Mouse (Mus musculus) liver, embryonic 13.5 days (tissue): Measurements from ENCODE around the gene Rsl24d1. TPM values are rescaled to one million over a fixed set of nuclear protein-coding genes. Genes with fewer than 3 reads are reported as not detected.
A peak's percentile ranks its signal among the peaks of the same experiment; 100 is the strongest.

ENCODE experiments used
- ATAC-seq: fragments of 200-750 bp; cut with Nextera tagmentation; 2 replicates; pipeline ENCODE4 v1.8.0; 2017; ENCODE audit warnings: low read depth, mild to moderate bottlenecking, moderate number of reproducible peaks, moderate library complexity
- DNase-seq: peaks from one replicate; pipeline ENCODE4 v3.0.0; 2022
- H3K27ac ChIP-seq: fragments of 300-500 bp; sonication (generic); 2 replicates; pipeline ENCODE4 v1.5.1; 2015; ENCODE audit warnings: moderate library complexity, mild to moderate bottlenecking, inconsistent platforms
- H3K27me3 ChIP-seq: fragments of 300-500 bp; sonication (generic); 2 replicates; pipeline ENCODE4 v1.6.1; 2015; ENCODE audit warnings: mild to moderate bottlenecking, inconsistent platforms
- H3K36me3 ChIP-seq: fragments of 300-500 bp; sonication (generic); 2 replicates; pipeline ENCODE4 v1.6.1; 2015; ENCODE audit warnings: mild to moderate bottlenecking, inconsistent platforms
- H3K4me1 ChIP-seq: fragments of 300-500 bp; sonication (generic); replicated peaks from 2 replicates; pipeline ENCODE4 v1.6.1; 2015; ENCODE audit warnings: inconsistent platforms
- H3K4me2 ChIP-seq: fragments of 300-500 bp; sonication (generic); 2 replicates; pipeline ENCODE4 v1.6.1; 2015; ENCODE audit warnings: inconsistent platforms, mild to moderate bottlenecking, moderate library complexity
- H3K4me3 ChIP-seq: fragments of 300-500 bp; sonication (generic); replicated peaks from 2 replicates; pipeline ENCODE4 v1.5.1; 2015; ENCODE audit warnings: mild to moderate bottlenecking, inconsistent platforms
- H3K9ac ChIP-seq: fragments of 300-500 bp; sonication (generic); 2 replicates; pipeline ENCODE4 v1.6.1; 2015; ENCODE audit warnings: mild to moderate bottlenecking, inconsistent platforms
- H3K9me3 ChIP-seq: fragments of 300-500 bp; sonication (generic); replicated peaks from 2 replicates; pipeline ENCODE4 v1.6.1; 2016; ENCODE audit warnings: inconsistent platforms
- WGBS: fragments of 180-500 bp; shearing (Covaris S2); methylation state at CpG from one replicate; pipeline ENCODE4 v1.1.7; 2015; ENCODE audit not compliant: insufficient replicate concordance; 5-methylcytosine and 5-hydroxymethylcytosine counted together
- polyA plus RNA-seq: library from polyadenylated mRNA; unstranded; fragments of >200 nt; fragmentation: Nextera tagmentation; extraction: Ambion mirVana; gene quantifications from 2 replicates; pipeline ENCODE4 v1.2.1, GENCODE M21; 2015

The Rsl24d1 gene
- polyA plus RNA-seq, 1 experiment from 2014 or later, result 78.9 TPM

GRCm38 (mm10) chr9:73130529-73130928, 17.3 kb downstream of the Rsl24d1 start:
- Histone ChIP-seq H3K4me1 (no peaks in the 10 kb centered on the region), H3K9ac (no peak overlapping the region), H3K27me3 (no peaks in the 10 kb centered on the region), H3K27ac (no peak overlapping the region), H3K36me3 (peaks cover 42% of the 10 kb centered on the region), H3K4me2 (no peak overlapping the region), H3K9me3 (no peaks in the 10 kb centered on the region), H3K4me3 (no peak overlapping the region)
- DNase-seq (no peak), ATAC-seq (no peak)
- 83% methylated on average over 4 of the region's 4 CpGs for WGBS

GRCm38 (mm10) chr9:73137341-73137886, 24.2 kb downstream of the Rsl24d1 start:
- no peak for ATAC-seq
- no peak for DNase-seq

DNA sequence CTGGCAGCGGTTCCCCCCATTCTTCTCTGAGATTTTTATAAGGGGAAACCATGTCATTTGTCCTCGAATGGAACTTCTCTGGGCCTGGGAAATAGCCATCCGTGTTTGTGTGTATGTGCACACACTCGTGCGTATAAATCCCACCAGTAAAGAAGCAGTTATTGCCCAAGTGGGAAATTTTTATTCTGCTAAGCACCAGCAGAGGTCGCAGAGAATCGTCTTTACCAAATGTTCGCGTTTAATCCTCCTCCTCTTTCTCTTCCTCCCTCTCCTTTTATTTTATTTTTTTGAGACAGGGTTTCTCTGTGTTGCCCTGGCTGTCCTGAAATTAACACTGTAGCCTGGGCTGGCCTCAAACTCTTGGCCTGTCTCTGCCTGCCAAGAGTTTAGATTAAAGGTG, 41.1 kb downstream of the Rsl24d1 start:
- Histone ChIP-seq H3K4me3 (no peak overlapping the region), H3K4me1 (no peaks in the 10 kb centered on the region), H3K36me3 (no peaks in the 10 kb centered on the region), H3K9ac (no peak overlapping the region), H3K27me3 (no peaks in the 10 kb centered on the region), H3K4me2 (no peak overlapping the region), H3K27ac (no peak overlapping the region), H3K9me3 (peaks cover 6% of the 10 kb centered on the region)
- WGBS, result 51% methylated on average over 9 of the region's 9 CpGs
- DNase-seq (no peak), ATAC-seq (no peak)

More at GRCm38 (mm10) chr9:73137341-73137886, 24.2 kb downstream of the Rsl24d1 start:
- H3K9me3 ChIP-seq, result no peaks in the 10 kb centered on the region
- H3K36me3 ChIP-seq, result no peaks in the 10 kb centered on the region
- H3K27me3 ChIP-seq, result no peaks in the 10 kb centered on the region
- H3K27ac ChIP-seq, result no peak overlapping the region
- no peak overlapping the region for H3K9ac ChIP-seq
- 56% methylated on average over 11 of the region's 11 CpGs for WGBS
- no peak overlapping the region for H3K4me2 ChIP-seq
- H3K4me3 ChIP-seq, result no peak overlapping the region
- no peaks in the 10 kb centered on the region for H3K4me1 ChIP-seq

DNA sequence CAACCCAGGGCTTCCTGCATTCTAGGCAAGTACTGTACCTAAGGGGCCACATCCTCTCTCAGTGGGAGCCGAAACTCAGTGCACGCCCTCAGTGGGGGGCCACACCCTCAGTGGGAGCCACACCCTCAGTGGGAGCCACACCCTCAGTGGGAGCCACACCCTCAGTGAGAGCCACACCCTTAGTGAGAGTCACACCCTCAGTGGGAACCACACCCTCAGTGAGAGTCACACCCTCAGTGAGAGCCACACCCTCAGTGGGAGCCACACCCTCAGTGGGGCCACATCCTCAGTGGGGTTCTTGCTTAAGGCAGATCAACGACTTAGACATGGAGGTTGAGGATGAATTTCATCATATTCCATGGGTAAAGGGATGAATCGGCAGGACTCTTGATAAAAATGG, 44.7 kb downstream of the Rsl24d1 start:
- DNase-seq (no peak), ATAC-seq (no peak)
- 60% methylated on average over 4 of the region's 4 CpGs for WGBS
- H3K27me3 ChIP-seq, result no peaks in the 10 kb centered on the region
- no peak overlapping the region for H3K9ac ChIP-seq
- peak overlapping the region; percentile 39 for H3K27ac ChIP-seq
- peaks cover 6% of the 10 kb centered on the region for H3K9me3 ChIP-seq
- H3K36me3 ChIP-seq, result no peaks in the 10 kb centered on the region
- H3K4me1 ChIP-seq, result no peaks in the 10 kb centered on the region
- H3K4me2 ChIP-seq, result no peak overlapping the region
- no peak overlapping the region for H3K4me3 ChIP-seq

DNA sequence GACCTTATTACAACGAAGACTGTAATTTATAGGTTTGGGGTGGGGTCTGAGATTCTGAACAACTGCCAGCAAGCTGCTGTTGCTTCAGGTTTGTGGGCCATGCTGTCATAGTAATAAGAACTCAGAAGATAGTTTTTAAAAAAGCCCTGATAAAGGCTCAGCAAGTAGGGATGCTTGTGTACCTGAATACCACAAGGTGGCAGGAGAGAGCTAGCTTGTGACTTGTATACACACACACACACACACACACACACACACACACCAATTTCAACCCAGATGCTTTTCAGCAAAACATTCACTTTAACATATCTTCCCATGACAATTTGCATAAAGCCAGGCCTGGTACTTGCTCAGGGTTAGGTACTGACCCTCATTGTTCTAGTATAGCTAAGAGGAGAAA, 46.0 kb downstream of the Rsl24d1 start:
- Histone ChIP-seq H3K27me3 (no peaks in the 10 kb centered on the region), H3K9ac (no peak overlapping the region), H3K36me3 (no peaks in the 10 kb centered on the region), H3K4me1 (no peaks in the 10 kb centered on the region), H3K27ac (no peak overlapping the region), H3K4me2 (no peak overlapping the region), H3K9me3 (peaks cover 6% of the 10 kb centered on the region), H3K4me3 (no peak overlapping the region)
- ATAC-seq (no peak), DNase-seq (no peak)
- WGBS, result 39% methylated on average over 1 of the region's 1 CpGs

GRCm38 (mm10) chr9:73162571-73163333, 49.5 kb downstream of the Rsl24d1 start:
- H3K9ac ChIP-seq, result no peak overlapping the region
- no peak for ATAC-seq
- peaks cover 5% of the 10 kb centered on the region for H3K9me3 ChIP-seq
- H3K4me3 ChIP-seq, result 0 out of 2 replicates have a peak overlapping the region, but pooled peaks have one; percentile 12
- peak; percentile 15 for DNase-seq
- no peak overlapping the region for H3K27ac ChIP-seq
- 18% methylated on average over 26 of the region's 26 CpGs for WGBS
- no peaks in the 10 kb centered on the region for H3K4me1 ChIP-seq
- H3K36me3 ChIP-seq, result no peaks in the 10 kb centered on the region
- H3K27me3 ChIP-seq, result no peaks in the 10 kb centered on the region
- H3K4me2 ChIP-seq, result peak overlapping the region; percentile 45

DNA sequence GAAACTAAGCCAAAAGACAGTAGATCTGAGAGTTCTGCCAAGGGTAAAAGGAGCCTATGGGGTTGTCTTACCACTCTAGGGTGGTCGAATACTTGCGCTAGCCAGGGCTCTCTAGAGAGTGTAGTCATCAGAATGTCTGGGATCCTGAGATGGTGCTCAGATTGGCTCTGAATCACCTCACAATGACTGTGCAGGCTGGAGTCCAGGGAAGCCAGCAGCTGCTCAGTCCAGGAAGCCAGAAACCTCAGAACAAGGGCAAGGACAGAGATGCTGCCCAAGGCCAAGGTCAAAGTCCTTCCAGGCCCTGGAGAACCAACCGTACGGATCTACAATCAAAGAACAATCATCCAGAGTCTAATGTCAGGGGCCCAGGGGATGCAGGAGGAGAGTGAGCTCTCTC, 52.4 kb downstream of the Rsl24d1 start:
- H3K27ac ChIP-seq, result no peak overlapping the region
- H3K27me3 ChIP-seq, result no peaks in the 10 kb centered on the region
- ATAC-seq (no peak), DNase-seq (no peak)
- no peak overlapping the region for H3K4me3 ChIP-seq
- H3K36me3 ChIP-seq, result no peaks in the 10 kb centered on the region
- H3K9ac ChIP-seq, result no peak overlapping the region
- H3K4me2 ChIP-seq, result no peak overlapping the region
- 68% methylated on average over 4 of the region's 4 CpGs for WGBS
- H3K4me1 ChIP-seq, result no peaks in the 10 kb centered on the region
- no peaks in the 10 kb centered on the region for H3K9me3 ChIP-seq

Other genes with a start within 250 kb of the Rsl24d1 start
- gene Pygo1, start 187.8 kb upstream of the Rsl24d1 start, polyA plus RNA-seq, result 0.12 and 0.14 TPM in 2 replicates
- 0.24 and 0.31 TPM in 2 replicates for gene Dyx1c1, start 154.6 kb upstream of the Rsl24d1 start, polyA plus RNA-seq
- gene Gm44503, start 154.6 kb upstream of the Rsl24d1 start, polyA plus RNA-seq, result not detected in 2 replicates
- gene Ccpg1os, start 128.0 kb upstream of the Rsl24d1 start, polyA plus RNA-seq, result 2.7 and 4.0 TPM in 2 replicates
- gene Ccpg1, start 128.0 kb upstream of the Rsl24d1 start, polyA plus RNA-seq, result 9.8 and 12.2 TPM in 2 replicates
- 4.5 and 6.2 TPM in 2 replicates for gene Pigb, start 73.0 kb upstream of the Rsl24d1 start, polyA plus RNA-seq
- gene Rab27a, start 68.6 kb upstream of the Rsl24d1 start, polyA plus RNA-seq, result 4.5 and 4.9 TPM in 2 replicates
- 0.09 TPM in 1 of 2 replicates, not detected in the other for gene Khdc3, start 11.6 kb upstream of the Rsl24d1 start, polyA plus RNA-seq
- gene Gm20509, start 11.0 kb upstream of the Rsl24d1 start, polyA plus RNA-seq, result not detected in 2 replicates